Mouse (Mus musculus): ENCODE results near the gene Epb42. TPM values are rescaled to one million over a fixed set of nuclear protein-coding genes. Genes with fewer than 3 reads are reported as not detected.
"Not testable (repeated sequence)": the region's sequence is repeated elsewhere in the genome, so short reads cannot be mapped to it uniquely, and the experiment has no call there.

Gene Epb42
- polyA plus RNA-seq, 1 experiment from 2014 or later: 0.78 TPM

GRCm38 (mm10) chr2:121061315-121061714 lies 24.4 kb upstream of the Epb42 start:
- DNase-seq: no peak
- no peaks in the 10 kb centered on the region for H3K4me1 ChIP-seq (ENCODE audit: insufficient read depth)
- no peak overlapping the region for H3K4me2 ChIP-seq
- no peaks in the 10 kb centered on the region for H3K36me3 ChIP-seq (ENCODE audit: insufficient read depth)
- no peak for TF ChIP-seq CTCF (IDR thresholded peaks at IDR 0.05; ENCODE audit: low read depth)
- H3K27me3 ChIP-seq (ENCODE audit: insufficient read depth, low read length): no peaks in the 10 kb centered on the region
- no peak overlapping the region for H3K9ac ChIP-seq
- 58% methylated on average over 2 of the region's 2 CpGs for WGBS
- H3K4me3 ChIP-seq (ENCODE audit: low read depth, low read length): no peak overlapping the region
- no peak for ATAC-seq (ENCODE audit: insufficient read depth)
- H3K9me3 ChIP-seq (ENCODE audit: low read depth, low read length): no peaks in the 10 kb centered on the region
- no peak overlapping the region for H3K27ac ChIP-seq (ENCODE audit: low read depth)

DNA sequence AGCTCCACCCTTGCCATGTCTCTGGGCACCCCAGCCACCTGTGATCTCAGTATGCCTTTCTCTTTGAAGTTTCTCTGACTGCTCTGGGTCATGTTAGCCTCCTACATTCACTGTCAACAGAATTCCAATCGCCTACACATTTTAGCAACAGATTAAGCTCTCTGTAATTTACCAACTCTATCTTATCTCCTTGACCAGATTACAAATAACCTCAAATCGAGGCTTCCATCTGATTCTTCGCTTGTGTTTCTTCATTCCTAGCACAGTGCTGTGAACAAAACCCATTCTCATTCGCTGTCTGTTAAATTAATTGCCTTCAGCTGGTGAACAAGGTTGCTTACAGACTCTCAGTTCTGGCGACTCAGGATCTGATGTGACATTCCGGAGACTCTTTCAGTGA lies 21.1 kb upstream of the Epb42 start:
- Histone ChIP-seq H3K9ac (no peak overlapping the region), H3K4me3 (ENCODE audit: low read depth, low read length) (no peak overlapping the region), H3K27me3 (ENCODE audit: insufficient read depth, low read length) (no peaks in the 10 kb centered on the region), H3K27ac (ENCODE audit: low read depth) (no peak overlapping the region), H3K4me2 (no peak overlapping the region), H3K4me1 (ENCODE audit: insufficient read depth) (no peaks in the 10 kb centered on the region), H3K9me3 (ENCODE audit: low read depth, low read length) (no peaks in the 10 kb centered on the region), H3K36me3 (ENCODE audit: insufficient read depth) (no peaks in the 10 kb centered on the region)
- no peak for TF ChIP-seq CTCF (IDR thresholded peaks at IDR 0.05; ENCODE audit: low read depth)
- DNase-seq: no peak
- ATAC-seq (ENCODE audit: insufficient read depth): no peak
- 48% methylated on average over 6 of the region's 6 CpGs for WGBS

DNA sequence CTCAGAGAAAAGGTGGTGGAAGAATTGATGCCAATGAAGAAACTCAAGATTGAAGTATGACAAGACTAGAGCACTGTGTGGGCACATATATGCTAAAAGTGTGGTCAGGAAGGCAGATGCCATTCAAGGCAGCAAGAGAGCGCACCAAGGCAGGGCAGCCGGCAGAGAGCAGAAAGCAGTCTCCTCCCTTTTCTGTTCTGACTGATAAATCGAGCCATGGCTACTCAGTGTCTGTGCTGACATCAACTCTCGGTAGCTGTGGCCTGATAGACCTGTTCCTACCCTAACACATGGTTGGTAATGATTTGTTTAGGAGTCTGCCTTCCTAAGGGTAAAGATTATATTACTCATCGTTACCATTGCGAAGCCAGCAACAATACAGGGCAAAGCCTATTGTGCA lies 19.0 kb upstream of the Epb42 start:
- TF ChIP-seq CTCF (IDR thresholded peaks at IDR 0.05; ENCODE audit: low read depth): no peak
- H3K4me3 ChIP-seq (ENCODE audit: low read depth, low read length): no peak overlapping the region
- H3K4me2 ChIP-seq: no peak overlapping the region
- no peaks in the 10 kb centered on the region for H3K4me1 ChIP-seq (ENCODE audit: insufficient read depth)
- no peaks in the 10 kb centered on the region for H3K36me3 ChIP-seq (ENCODE audit: insufficient read depth)
- no peak for ATAC-seq (ENCODE audit: insufficient read depth)
- no peaks in the 10 kb centered on the region for H3K27me3 ChIP-seq (ENCODE audit: insufficient read depth, low read length)
- no peak overlapping the region for H3K9ac ChIP-seq
- no peaks in the 10 kb centered on the region for H3K9me3 ChIP-seq (ENCODE audit: low read depth, low read length)
- DNase-seq: no peak
- WGBS: 80% methylated on average over 6 of the region's 6 CpGs
- H3K27ac ChIP-seq (ENCODE audit: low read depth): no peak overlapping the region

- Histone ChIP-seq H3K4me1 (ENCODE audit: insufficient read depth) (no peaks in the 10 kb centered on the region), H3K4me2 (no peak overlapping the region), H3K36me3 (ENCODE audit: insufficient read depth) (no peaks in the 10 kb centered on the region), H3K27ac (ENCODE audit: low read depth) (no peak overlapping the region), H3K9me3 (ENCODE audit: low read depth, low read length) (no peaks in the 10 kb centered on the region), H3K4me3 (ENCODE audit: low read depth, low read length) (no peak overlapping the region), H3K9ac (no peak overlapping the region), H3K27me3 (ENCODE audit: insufficient read depth, low read length) (no peaks in the 10 kb centered on the region)
- no peak for DNase-seq
- ATAC-seq (ENCODE audit: insufficient read depth): no peak
- WGBS: 65% methylated on average over 2 of the region's 2 CpGs
- TF ChIP-seq CTCF (IDR thresholded peaks at IDR 0.05; ENCODE audit: low read depth): no peak
Measured at GRCm38 (mm10) chr2:121054060-121054459, 17.2 kb upstream of the Epb42 start.

DNA sequence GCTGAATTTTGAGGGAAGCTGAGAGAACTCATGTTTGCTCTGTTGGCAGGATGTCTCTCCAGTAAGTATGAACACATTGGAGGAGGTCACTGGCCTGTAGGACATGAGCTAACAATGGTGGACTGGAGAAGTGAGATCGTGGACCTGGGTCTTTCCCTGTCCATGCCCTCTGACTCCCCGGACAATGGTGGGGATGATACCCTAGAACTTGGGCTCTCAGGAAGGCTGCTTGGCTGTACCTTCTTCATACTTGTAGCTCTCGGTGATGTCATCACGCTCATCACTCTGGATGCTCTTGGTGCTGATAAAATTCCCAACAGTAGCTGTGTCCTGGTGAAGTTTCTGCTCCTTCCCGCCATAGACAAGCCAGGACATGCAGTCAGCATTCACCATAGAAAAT lies 15.3 kb upstream of the Epb42 start:
- Histone ChIP-seq H3K4me1 (ENCODE audit: insufficient read depth) (no peaks in the 10 kb centered on the region), H3K9ac (no peak overlapping the region), H3K27me3 (ENCODE audit: insufficient read depth, low read length) (no peaks in the 10 kb centered on the region), H3K4me2 (no peak overlapping the region), H3K9me3 (ENCODE audit: low read depth, low read length) (no peaks in the 10 kb centered on the region), H3K36me3 (ENCODE audit: insufficient read depth) (no peaks in the 10 kb centered on the region), H3K27ac (ENCODE audit: low read depth) (no peak overlapping the region), H3K4me3 (ENCODE audit: low read depth, low read length) (no peak overlapping the region)
- WGBS: 82% methylated on average over 5 of the region's 5 CpGs
- ATAC-seq (ENCODE audit: insufficient read depth) (no peak), DNase-seq (no peak)
- TF ChIP-seq CTCF (IDR thresholded peaks at IDR 0.05; ENCODE audit: low read depth): no peak

DNA sequence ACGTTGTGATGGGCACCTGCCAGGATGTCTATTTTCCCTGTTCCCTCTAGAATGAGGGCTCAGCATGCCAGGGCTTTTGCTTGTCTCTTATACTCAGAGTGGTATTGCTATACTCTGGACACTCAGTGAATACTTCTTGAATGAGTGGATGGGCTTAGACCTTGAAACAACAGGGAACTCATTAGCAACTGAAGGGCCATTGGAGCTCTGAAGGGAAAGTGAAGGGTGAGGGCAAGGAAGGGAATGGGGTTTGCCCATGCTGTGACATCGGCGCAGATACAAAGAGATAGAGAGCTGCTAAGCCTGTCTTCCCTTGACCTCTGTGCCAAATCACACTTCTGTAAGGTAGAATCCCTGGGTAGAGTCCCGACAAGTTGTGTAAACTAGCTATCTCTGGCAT lies 8.8 kb upstream of the Epb42 start:
- H3K36me3 ChIP-seq (ENCODE audit: insufficient read depth): no peaks in the 10 kb centered on the region
- H3K27me3 ChIP-seq (ENCODE audit: insufficient read depth, low read length): no peaks in the 10 kb centered on the region
- no peak overlapping the region for H3K4me2 ChIP-seq
- no peak for DNase-seq
- no peak for TF ChIP-seq CTCF (IDR thresholded peaks at IDR 0.05; ENCODE audit: low read depth)
- ATAC-seq (ENCODE audit: insufficient read depth): no peak
- no peak overlapping the region for H3K9ac ChIP-seq
- H3K27ac ChIP-seq (ENCODE audit: low read depth): no peak overlapping the region
- no peaks in the 10 kb centered on the region for H3K4me1 ChIP-seq (ENCODE audit: insufficient read depth)
- H3K4me3 ChIP-seq (ENCODE audit: low read depth, low read length): no peak overlapping the region
- H3K9me3 ChIP-seq (ENCODE audit: low read depth, low read length): no peaks in the 10 kb centered on the region
- WGBS: 69% methylated on average over 4 of the region's 4 CpGs

- H3K9me3 ChIP-seq (ENCODE audit: low read depth, low read length): no peaks in the 10 kb centered on the region
- no peak overlapping the region for H3K9ac ChIP-seq
- H3K4me2 ChIP-seq: no peak overlapping the region
- no peaks in the 10 kb centered on the region for H3K36me3 ChIP-seq (ENCODE audit: insufficient read depth)
- H3K4me3 ChIP-seq (ENCODE audit: low read depth, low read length): no peak overlapping the region
- TF ChIP-seq CTCF (IDR thresholded peaks at IDR 0.05; ENCODE audit: low read depth): peak; percentile 69
- no peaks in the 10 kb centered on the region for H3K27me3 ChIP-seq (ENCODE audit: insufficient read depth, low read length)
- WGBS: 23% methylated on average over 5 of the region's 5 CpGs
- DNase-seq (peak; percentile 64), ATAC-seq (ENCODE audit: insufficient read depth) (no peak)
- no peaks in the 10 kb centered on the region for H3K4me1 ChIP-seq (ENCODE audit: insufficient read depth)
- H3K27ac ChIP-seq (ENCODE audit: low read depth): no peak overlapping the region
Measured at GRCm38 (mm10) chr2:121041098-121041497, 4.2 kb upstream of the Epb42 start.

GRCm38 (mm10) chr2:121039382-121039781 lies 2.5 kb upstream of the Epb42 start:
- Histone ChIP-seq H3K4me2 (no peak overlapping the region), H3K9ac (no peak overlapping the region), H3K27ac (ENCODE audit: low read depth) (no peak overlapping the region), H3K4me3 (ENCODE audit: low read depth, low read length) (no peak overlapping the region), H3K36me3 (ENCODE audit: insufficient read depth) (no peaks in the 10 kb centered on the region), H3K27me3 (ENCODE audit: insufficient read depth, low read length) (no peaks in the 10 kb centered on the region), H3K4me1 (ENCODE audit: insufficient read depth) (no peaks in the 10 kb centered on the region), H3K9me3 (ENCODE audit: low read depth, low read length) (no peaks in the 10 kb centered on the region)
- DNase-seq (no peak), ATAC-seq (ENCODE audit: insufficient read depth) (no peak)
- 93% methylated on average over 1 of the region's 1 CpGs for WGBS
- TF ChIP-seq CTCF (IDR thresholded peaks at IDR 0.05; ENCODE audit: low read depth): no peak

DNA sequence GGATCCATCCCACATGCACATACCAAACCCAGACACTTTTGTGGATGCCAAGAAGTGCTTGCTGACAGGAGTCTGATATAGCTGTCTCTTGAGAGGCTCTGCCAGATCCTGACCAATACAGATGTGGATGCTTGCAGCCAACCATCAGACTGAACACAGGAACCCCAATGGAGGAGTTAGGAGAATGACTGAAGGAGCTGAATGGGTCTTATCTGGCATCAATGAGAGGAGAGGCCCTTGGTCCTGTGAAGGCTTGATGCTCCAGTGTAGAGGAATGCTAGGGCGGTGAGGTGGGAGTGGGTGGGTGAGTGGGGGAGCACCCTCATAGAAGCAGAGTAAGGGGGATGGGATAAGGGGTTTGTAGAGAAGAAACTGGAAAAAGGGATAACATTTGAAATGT lies 2.0 kb upstream of the Epb42 start:
- not testable (repeated sequence) for H3K27ac ChIP-seq (ENCODE audit: low read depth); H3K9me3 ChIP-seq (ENCODE audit: low read depth, low read length); ATAC-seq (ENCODE audit: insufficient read depth); H3K36me3 ChIP-seq (ENCODE audit: insufficient read depth); H3K9ac ChIP-seq; H3K4me2 ChIP-seq; H3K4me1 ChIP-seq (ENCODE audit: insufficient read depth); DNase-seq; H3K27me3 ChIP-seq (ENCODE audit: insufficient read depth, low read length); H3K4me3 ChIP-seq (ENCODE audit: low read depth, low read length)
- 77% methylated on average over 1 of the region's 1 CpGs for WGBS
